Mouse (Mus musculus): ENCODE data around the gene Gpc6. TPM values are rescaled to one million over a fixed set of nuclear protein-coding genes. Genes with fewer than 3 reads are reported as not detected.

Gene Gpc6
- polyA plus RNA-seq, 1 experiment, result 4.7 TPM

DNA sequence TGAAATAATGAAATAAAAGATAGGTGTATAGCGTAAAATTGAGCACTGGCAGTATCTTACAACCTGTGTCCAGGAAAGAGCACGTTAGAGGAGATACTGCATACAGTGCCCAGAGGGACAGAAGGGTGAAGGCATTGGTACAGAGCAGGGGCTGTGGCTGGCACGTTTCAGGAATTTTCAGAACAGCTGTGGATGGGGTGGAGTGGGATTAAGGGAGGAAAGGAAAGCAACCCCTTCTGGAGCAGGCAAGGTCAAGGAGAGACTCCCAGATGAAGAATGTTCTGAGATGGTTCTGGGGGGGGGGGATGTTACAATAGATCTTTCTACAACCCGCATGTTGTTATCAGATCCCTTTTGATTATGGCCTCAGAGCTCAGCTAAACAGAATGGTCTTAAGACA is 331.1 kb downstream of the Gpc6 start:
- TF ChIP-seq CTCF (IDR thresholded peaks at IDR 0.05; ENCODE audit: extremely low read depth, insufficient read depth, low read length) (no peak), POLR2A (IDR thresholded peaks at IDR 0.05; ENCODE audit: extremely low read depth, insufficient read depth, low read length) (no peak)
- no peaks in the 10 kb centered on the region for H3K4me1 ChIP-seq (ENCODE audit: control insufficient read depth, insufficient read depth, low read length)
- no peak overlapping the region for H3K27ac ChIP-seq (ENCODE audit: insufficient read depth, low read length)
- H3K4me3 ChIP-seq (ENCODE audit: insufficient read depth, low read length), result no peak overlapping the region

DNA sequence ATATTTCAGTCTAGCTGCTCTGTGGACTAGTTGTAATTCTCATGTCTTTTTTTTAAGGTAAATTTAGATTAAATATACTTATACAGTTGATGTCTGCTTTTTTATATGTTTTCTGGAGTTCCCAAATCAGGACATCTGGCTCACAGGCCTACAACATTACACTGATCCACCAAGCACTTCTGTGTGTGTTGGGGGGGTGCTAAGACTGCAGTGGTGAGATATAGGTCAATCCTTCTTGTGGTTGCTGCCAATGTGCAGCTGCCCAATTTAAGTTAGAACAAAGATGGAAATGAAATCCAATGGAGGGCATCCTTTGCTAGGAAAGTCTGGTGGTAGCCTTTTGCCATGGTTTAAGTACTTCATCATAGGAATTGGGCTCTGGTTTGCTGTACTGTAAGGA is 340.5 kb downstream of the Gpc6 start:
- H3K4me1 ChIP-seq (ENCODE audit: control insufficient read depth, insufficient read depth, low read length), result peaks cover 2% of the 10 kb centered on the region; the same call in 1 of the 2 replicates
- H3K4me3 ChIP-seq (ENCODE audit: insufficient read depth, low read length), result no peak overlapping the region
- no peak for TF ChIP-seq POLR2A (IDR thresholded peaks at IDR 0.05; ENCODE audit: extremely low read depth, insufficient read depth, low read length)
- TF ChIP-seq CTCF (IDR thresholded peaks at IDR 0.05; ENCODE audit: extremely low read depth, insufficient read depth, low read length), result no peak
- no peak overlapping the region for H3K27ac ChIP-seq (ENCODE audit: insufficient read depth, low read length)

DNA sequence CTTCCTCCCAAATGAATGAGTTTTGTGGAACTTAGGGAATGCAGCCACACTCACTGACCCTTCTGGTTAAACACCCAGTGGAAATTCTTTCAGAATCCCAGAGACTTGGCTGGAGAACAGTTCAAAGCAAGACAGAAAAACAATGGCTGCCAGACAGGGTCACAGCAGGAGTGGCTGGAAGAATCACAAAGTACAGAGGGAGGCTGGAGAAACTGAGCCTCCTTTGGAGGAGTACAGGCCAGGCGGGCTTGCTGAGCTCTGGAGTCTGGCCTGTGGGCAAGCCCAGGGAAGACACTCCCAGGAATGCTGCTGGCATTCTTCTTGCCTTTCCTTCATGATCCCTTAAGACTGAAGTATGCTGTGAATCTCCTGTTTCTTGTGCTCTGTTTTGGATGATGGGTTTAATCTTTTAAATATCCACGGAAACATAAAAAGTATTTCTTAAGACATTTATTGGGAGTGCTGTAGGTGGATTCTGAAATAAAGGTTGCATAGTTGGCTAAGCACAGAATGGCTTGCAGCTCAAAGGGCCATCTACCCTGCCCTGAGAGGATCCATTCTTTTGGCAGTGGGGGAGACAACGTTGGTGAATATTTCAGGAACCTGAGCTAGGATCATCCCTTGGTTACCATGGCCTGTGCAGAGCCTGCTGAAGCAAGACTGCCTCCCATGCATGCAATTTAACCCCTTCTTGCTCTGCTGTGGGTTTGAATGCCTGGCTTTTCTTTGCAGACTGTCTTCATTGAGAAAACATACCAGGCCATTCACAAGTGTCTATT is 342.9 kb downstream of the Gpc6 start:
- Histone ChIP-seq H3K4me3 (ENCODE audit: insufficient read depth, low read length) (no peak overlapping the region), H3K27ac (ENCODE audit: insufficient read depth, low read length) (no peak overlapping the region), H3K4me1 (ENCODE audit: control insufficient read depth, insufficient read depth, low read length) (peaks cover 2% of the 10 kb centered on the region; the same call in 1 of the 2 replicates)
- TF ChIP-seq POLR2A (IDR thresholded peaks at IDR 0.05; ENCODE audit: extremely low read depth, insufficient read depth, low read length) (no peak), CTCF (IDR thresholded peaks at IDR 0.05; ENCODE audit: extremely low read depth, insufficient read depth, low read length) (no peak)

DNA sequence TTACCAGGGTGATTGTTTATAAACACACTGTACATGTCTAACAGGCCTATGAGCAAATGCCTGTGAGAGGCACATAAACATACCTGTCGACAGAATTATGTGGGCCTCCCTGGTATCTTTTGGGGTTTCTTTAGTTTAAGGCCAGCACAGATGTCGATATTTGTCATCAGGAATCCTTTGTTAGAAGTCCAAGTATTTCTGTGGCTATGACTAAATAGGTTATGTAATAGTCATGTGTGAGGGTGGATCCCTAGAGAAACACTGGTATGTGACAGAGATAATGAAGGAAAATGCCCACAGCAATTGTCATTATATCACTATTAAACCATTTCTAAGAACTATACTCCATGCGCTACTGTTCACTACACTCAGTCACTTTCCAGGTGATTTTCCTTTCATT is 358.5 kb downstream of the Gpc6 start:
- Histone ChIP-seq H3K4me1 (ENCODE audit: control insufficient read depth, insufficient read depth, low read length) (no peaks in the 10 kb centered on the region), H3K4me3 (ENCODE audit: insufficient read depth, low read length) (no peak overlapping the region), H3K27ac (ENCODE audit: insufficient read depth, low read length) (no peak overlapping the region)
- TF ChIP-seq POLR2A (IDR thresholded peaks at IDR 0.05; ENCODE audit: extremely low read depth, insufficient read depth, low read length) (no peak), CTCF (IDR thresholded peaks at IDR 0.05; ENCODE audit: extremely low read depth, insufficient read depth, low read length) (no peak)

DNA sequence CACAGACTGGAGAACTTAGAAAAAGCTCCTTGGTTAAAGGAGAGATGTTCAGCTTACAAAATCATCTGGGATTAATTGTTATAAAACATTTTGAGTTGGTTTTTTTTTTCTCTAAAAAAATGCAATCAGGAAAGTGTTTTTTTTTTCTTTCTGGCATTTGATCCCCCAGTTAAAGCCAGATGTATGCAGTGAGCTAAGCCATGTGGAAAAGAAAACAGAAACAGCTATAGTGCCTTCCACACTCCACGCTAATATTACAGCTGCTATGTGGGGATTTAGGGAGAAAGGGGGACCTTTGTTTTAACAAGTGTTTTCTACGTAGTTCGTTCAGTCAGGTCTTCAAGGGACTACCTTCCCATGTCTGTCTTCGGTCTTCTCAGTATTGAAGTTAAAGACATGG is 368.6 kb downstream of the Gpc6 start:
- Histone ChIP-seq H3K4me3 (ENCODE audit: insufficient read depth, low read length) (no peak overlapping the region), H3K4me1 (ENCODE audit: control insufficient read depth, insufficient read depth, low read length) (no peaks in the 10 kb centered on the region), H3K27ac (ENCODE audit: insufficient read depth, low read length) (no peak overlapping the region)
- no peak for TF ChIP-seq POLR2A (IDR thresholded peaks at IDR 0.05; ENCODE audit: extremely low read depth, insufficient read depth, low read length)
- no peak for TF ChIP-seq CTCF (IDR thresholded peaks at IDR 0.05; ENCODE audit: extremely low read depth, insufficient read depth, low read length)

DNA sequence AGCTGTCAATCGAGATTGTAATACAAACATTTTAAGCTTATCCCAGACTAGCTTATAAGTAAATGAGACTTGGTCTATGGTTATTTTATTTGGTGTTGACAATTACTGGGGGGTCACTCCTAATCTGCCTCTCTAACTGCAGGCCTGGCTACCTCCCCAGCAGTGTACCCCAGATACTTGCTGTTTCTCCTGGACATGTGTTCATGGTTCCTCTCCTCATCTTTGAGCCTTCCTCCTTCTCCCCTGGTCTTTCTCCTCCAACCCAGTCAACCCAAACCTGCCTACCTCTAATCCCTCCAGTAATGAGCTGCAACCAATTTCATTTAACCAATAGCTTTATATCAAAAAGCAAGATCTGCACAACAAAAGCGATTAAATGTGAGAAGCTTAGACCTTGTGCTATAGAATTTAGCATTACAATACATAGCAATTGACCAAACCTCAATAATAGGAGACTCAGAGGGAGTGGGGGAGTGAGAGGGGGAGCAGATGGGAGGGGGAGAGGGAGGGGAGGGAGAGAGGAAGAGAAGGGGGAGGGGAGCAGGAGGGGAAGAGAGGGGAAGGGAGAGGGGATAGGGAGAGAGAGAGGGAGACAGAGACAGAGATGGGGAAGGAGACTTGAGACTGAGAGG is 371.2 kb downstream of the Gpc6 start:
- H3K4me3 ChIP-seq (ENCODE audit: insufficient read depth, low read length), result no peak overlapping the region
- peaks cover 2% of the 10 kb centered on the region; the same call in 1 of the 2 replicates for H3K4me1 ChIP-seq (ENCODE audit: control insufficient read depth, insufficient read depth, low read length)
- TF ChIP-seq CTCF (IDR thresholded peaks at IDR 0.05; ENCODE audit: extremely low read depth, insufficient read depth, low read length), result no peak
- TF ChIP-seq POLR2A (IDR thresholded peaks at IDR 0.05; ENCODE audit: extremely low read depth, insufficient read depth, low read length), result no peak
- H3K27ac ChIP-seq (ENCODE audit: insufficient read depth, low read length), result no peak overlapping the region

DNA sequence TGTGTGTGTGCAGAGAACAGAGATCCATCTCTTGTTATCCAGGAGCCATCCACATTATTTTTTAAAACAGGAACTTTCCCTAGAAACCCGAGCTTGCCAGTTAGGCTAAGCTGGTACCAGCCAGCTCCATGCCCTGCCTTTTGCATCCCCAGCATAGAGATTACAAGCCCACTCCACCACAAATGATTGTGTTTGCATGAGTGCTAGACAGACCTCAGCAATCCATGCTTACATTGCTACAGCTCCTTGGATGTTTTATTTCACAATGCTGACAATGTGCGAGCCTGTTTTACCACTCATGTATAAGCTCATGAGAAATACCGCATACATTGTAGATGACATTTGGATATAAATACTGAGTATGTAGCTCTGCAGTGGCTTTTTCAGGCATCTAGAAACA is 375.9 kb downstream of the Gpc6 start:
- TF ChIP-seq POLR2A (IDR thresholded peaks at IDR 0.05; ENCODE audit: extremely low read depth, insufficient read depth, low read length), result no peak
- no peak for TF ChIP-seq CTCF (IDR thresholded peaks at IDR 0.05; ENCODE audit: extremely low read depth, insufficient read depth, low read length)
- Histone ChIP-seq H3K4me1 (ENCODE audit: control insufficient read depth, insufficient read depth, low read length) (peaks cover 2% of the 10 kb centered on the region; the same call in 1 of the 2 replicates), H3K4me3 (ENCODE audit: insufficient read depth, low read length) (no peak overlapping the region), H3K27ac (ENCODE audit: insufficient read depth, low read length) (no peak overlapping the region)

DNA sequence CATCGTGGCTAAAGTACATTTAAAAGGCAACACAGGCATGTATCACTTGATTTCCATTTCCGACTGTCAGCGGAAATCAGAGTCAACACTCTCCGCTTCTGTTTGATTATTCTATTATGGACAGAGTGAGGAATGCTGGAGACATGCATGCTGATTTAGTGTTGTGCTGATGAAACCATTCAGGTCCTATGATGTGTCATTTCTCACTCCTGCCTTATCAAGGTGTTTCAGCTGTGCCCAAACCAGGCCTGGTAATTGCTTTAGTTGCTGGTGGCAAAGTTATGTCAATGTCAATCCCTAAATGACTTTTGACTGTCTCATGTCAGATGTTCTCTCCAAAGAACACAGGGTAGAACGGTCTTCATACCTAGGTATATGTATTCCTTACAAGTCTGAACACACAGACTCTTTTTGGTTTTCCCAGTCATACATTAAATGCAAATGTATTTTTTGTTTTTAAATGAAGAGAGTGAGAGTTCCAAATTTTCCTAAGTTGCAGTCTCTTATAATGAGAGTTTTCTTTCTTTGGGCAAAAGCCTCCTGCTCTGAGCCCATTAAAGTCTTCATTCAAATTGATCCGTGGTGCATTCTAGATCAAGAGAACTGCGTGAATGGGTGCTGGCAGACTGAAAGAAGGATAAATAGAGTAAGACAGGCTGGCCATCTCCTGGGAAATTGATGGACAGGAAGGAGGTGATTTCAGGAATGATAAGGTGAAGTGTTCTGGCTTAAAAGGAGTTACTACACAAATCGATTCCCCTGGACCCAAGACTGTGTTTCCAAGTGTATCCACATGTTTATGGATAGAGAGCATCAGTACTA is 379.0 kb downstream of the Gpc6 start:
- H3K4me1 ChIP-seq (ENCODE audit: control insufficient read depth, insufficient read depth, low read length), result peaks cover 2% of the 10 kb centered on the region; the same call in 1 of the 2 replicates
- H3K4me3 ChIP-seq (ENCODE audit: insufficient read depth, low read length), result no peak overlapping the region
- no peak for TF ChIP-seq CTCF (IDR thresholded peaks at IDR 0.05; ENCODE audit: extremely low read depth, insufficient read depth, low read length)
- TF ChIP-seq POLR2A (IDR thresholded peaks at IDR 0.05; ENCODE audit: extremely low read depth, insufficient read depth, low read length), result no peak
- no peak overlapping the region for H3K27ac ChIP-seq (ENCODE audit: insufficient read depth, low read length)

DNA sequence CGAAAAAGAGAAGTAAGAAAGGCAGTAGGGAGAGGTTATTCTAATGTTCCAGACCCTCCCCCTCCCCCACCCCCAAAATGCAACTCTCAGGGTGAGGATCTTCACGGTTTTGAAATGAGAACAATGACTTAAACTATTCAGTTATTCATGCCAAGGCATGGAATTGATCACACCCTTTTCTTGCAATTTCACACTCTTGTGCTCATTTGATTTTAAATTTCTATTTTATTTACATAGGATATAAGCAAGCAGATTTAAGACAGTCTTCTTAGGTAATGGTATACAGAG is 379.6 kb downstream of the Gpc6 start:
- H3K4me1 ChIP-seq (ENCODE audit: control insufficient read depth, insufficient read depth, low read length), result peaks cover 2% of the 10 kb centered on the region; the same call in 1 of the 2 replicates
- TF ChIP-seq CTCF (IDR thresholded peaks at IDR 0.05; ENCODE audit: extremely low read depth, insufficient read depth, low read length), result no peak
- no peak for TF ChIP-seq POLR2A (IDR thresholded peaks at IDR 0.05; ENCODE audit: extremely low read depth, insufficient read depth, low read length)
- H3K27ac ChIP-seq (ENCODE audit: insufficient read depth, low read length), result no peak overlapping the region
- H3K4me3 ChIP-seq (ENCODE audit: insufficient read depth, low read length), result no peak overlapping the region

Measured in cortical plate, adult 2 months (tissue).